Mouse (Mus musculus) right cerebral cortex, adult 2 months (tissue): ENCODE data around the gene Uba1y.
"Not testable (repeated sequence)": the region's sequence is repeated elsewhere in the genome, so short reads cannot be mapped to it uniquely, and the experiment has no call there.

Experiments used
- DNase-seq, 2 experiments: peaks; one replicate each; pipeline ENCODE4 v3.0.0; 2021 to 2022; ENCODE audit warnings: low spot score in 2 of 2

Uba1y gene

GRCm38 (mm10) chrY:818396-818795 lies at the start of gene Uba1y:
Gene Uba1y, plus strand, starts transcription at chrY:818649.
- DNase-seq, result no peak

GRCm38 (mm10) chrY:797309-797708 lies 21.1 kb upstream of the Uba1y start, which contains the start of gene Zfy1:
Gene Zfy1, minus strand, starts transcription at chrY:797409.
- DNase-seq, result not testable (repeated sequence)

- DNase-seq, result no peak
Measured at GRCm38 (mm10) chrY:808991-809661, 9.3 kb upstream of the Uba1y start.

- no peak for DNase-seq
Measured at GRCm38 (mm10) chrY:872404-872803, 54.0 kb downstream of the Uba1y start.

- DNase-seq, result no peak
Measured at GRCm38 (mm10) chrY:872855-873549, 54.6 kb downstream of the Uba1y start.
